Mouse (Mus musculus): Measurements from ENCODE around the gene Zscan5b. TPM values are rescaled to one million over a fixed set of nuclear protein-coding genes. Genes with fewer than 3 reads are reported as not detected.

The Zscan5b gene
- polyA plus RNA-seq, 1 experiment from 2014 or later = not detected

DNA sequence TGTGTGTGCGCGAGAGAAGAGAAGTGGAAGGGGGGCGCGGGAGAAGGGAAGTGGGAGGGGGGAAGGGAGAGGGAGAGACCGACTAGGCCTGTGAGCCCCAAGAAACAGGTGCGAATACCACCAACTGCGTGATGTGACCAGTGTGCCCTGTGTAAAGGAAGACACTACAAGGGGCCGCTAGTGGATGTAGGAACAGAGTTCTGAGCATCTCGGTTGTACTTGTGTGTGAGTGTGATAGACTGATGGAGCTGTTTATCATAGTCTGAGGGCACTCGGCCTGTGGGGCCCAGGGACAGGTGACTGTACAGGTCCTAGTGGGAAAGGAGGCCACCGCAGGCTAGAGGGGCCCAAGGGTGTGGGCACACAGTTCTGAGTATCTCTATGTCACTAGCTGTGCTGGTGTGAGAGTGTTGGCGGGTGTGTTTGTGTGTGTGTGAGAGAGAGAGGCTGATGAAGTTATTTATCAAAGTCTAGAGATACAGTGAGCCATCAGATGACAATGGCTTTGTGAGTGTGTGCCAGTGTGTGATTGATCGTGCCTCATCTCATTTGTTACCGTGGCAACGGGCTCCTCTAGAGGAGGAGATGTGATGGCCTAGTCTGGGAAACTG lies 64.9 kb downstream of the Zscan5b start:
- Histone ChIP-seq H3K4me2 (ENCODE audit: low read length) (peak overlapping the region; percentile 72), H3K4me1 (replicated peaks; ENCODE audit: insufficient read depth, low read length) (peaks cover 5% of the 10 kb centered on the region; the same call in 1 of the 2 replicates), H3K4me3 (replicated peaks; ENCODE audit: low read depth, low read length) (peak overlapping the region; percentile 50), H3K27me3 (ENCODE audit: insufficient read depth, low read length) (no peaks in the 10 kb centered on the region), H3K27ac (no peak overlapping the region), H3K36me3 (ENCODE audit: insufficient read depth, low read length) (no peaks in the 10 kb centered on the region), H3K9ac (ENCODE audit: low read depth, low read length) (peak overlapping the region; percentile 49), H3K9me3 (replicated peaks; ENCODE audit: low read length) (no peaks in the 10 kb centered on the region)
- 24% methylated on average over 15 of the region's 15 CpGs for WGBS
- no peak for ATAC-seq (replicated peaks; ENCODE audit: low FRiP score, low read depth)
- peak; percentile 1 for DNase-seq (ENCODE audit: low spot score)
- no peak for TF ChIP-seq CTCF (IDR thresholded peaks at IDR 0.05; ENCODE audit: low read depth)

Other genes starting within 250 kb of the Zscan5b start
- not detected in 2 replicates for gene Vmn1r65, start 211.3 kb upstream of the Zscan5b start, polyA plus RNA-seq (2015; fragmentation: Nextera tagmentation; extraction: Ambion mirVana)
- not detected in 2 replicates for gene Nlrp4c, start 177.1 kb upstream of the Zscan5b start, polyA plus RNA-seq (2015; fragmentation: Nextera tagmentation; extraction: Ambion mirVana)
- gene Zfp787, start 66.3 kb upstream of the Zscan5b start, polyA plus RNA-seq (2015; fragmentation: Nextera tagmentation; extraction: Ambion mirVana) = 60.1 and 72.0 TPM in 2 replicates
- 66.2 and 66.3 TPM in 2 replicates for gene Zfp444, start 50.1 kb upstream of the Zscan5b start, polyA plus RNA-seq (2015; fragmentation: Nextera tagmentation; extraction: Ambion mirVana)
- not detected in 2 replicates for gene Galp, start 25.2 kb upstream of the Zscan5b start, polyA plus RNA-seq (2015; fragmentation: Nextera tagmentation; extraction: Ambion mirVana)
- gene Epp13, start 30.4 kb downstream of the Zscan5b start, polyA plus RNA-seq (2015; fragmentation: Nextera tagmentation; extraction: Ambion mirVana) = not detected in 2 replicates
- gene Zfp667, start 64.3 kb downstream of the Zscan5b start, polyA plus RNA-seq (2015; fragmentation: Nextera tagmentation; extraction: Ambion mirVana) = 4.8 and 4.9 TPM in 2 replicates
- gene Zfp583, start 109.0 kb downstream of the Zscan5b start, polyA plus RNA-seq (2015; fragmentation: Nextera tagmentation; extraction: Ambion mirVana) = 3.2 and 4.2 TPM in 2 replicates
- 0.39 and 0.64 TPM in 2 replicates for gene Gm3854, start 121.5 kb downstream of the Zscan5b start, polyA plus RNA-seq (2015; fragmentation: Nextera tagmentation; extraction: Ambion mirVana)
- gene Zfp78, start 141.0 kb downstream of the Zscan5b start, polyA plus RNA-seq (2015; fragmentation: Nextera tagmentation; extraction: Ambion mirVana) = 1.4 and 2.0 TPM in 2 replicates
- 6.2 and 7.4 TPM in 2 replicates for gene Zfp28, start 161.0 kb downstream of the Zscan5b start, polyA plus RNA-seq (2015; fragmentation: Nextera tagmentation; extraction: Ambion mirVana)
- gene Smim17, start 176.4 kb downstream of the Zscan5b start, polyA plus RNA-seq (2015; fragmentation: Nextera tagmentation; extraction: Ambion mirVana) = not detected in 2 replicates
- gene Gm20715, start 188.0 kb downstream of the Zscan5b start, polyA plus RNA-seq (2015; fragmentation: Nextera tagmentation; extraction: Ambion mirVana) = not detected in 2 replicates
- not detected in 2 replicates for gene Olfr1344, start 216.4 kb downstream of the Zscan5b start, polyA plus RNA-seq (2015; fragmentation: Nextera tagmentation; extraction: Ambion mirVana)
- gene Olfr1336, start 233.9 kb downstream of the Zscan5b start, polyA plus RNA-seq (2015; fragmentation: Nextera tagmentation; extraction: Ambion mirVana) = not detected in 2 replicates
- gene Olfr1346, start 244.8 kb downstream of the Zscan5b start, polyA plus RNA-seq (2015; fragmentation: Nextera tagmentation; extraction: Ambion mirVana) = not detected in 2 replicates

All from kidney, postnatal 0 days (tissue).